Mouse (Mus musculus): ENCODE results near the gene Slco2b1. TPM values are rescaled to one million over a fixed set of nuclear protein-coding genes. Genes with fewer than 3 reads are reported as not detected.

The Slco2b1 gene
- polyA plus RNA-seq, 1 experiment from 2014 or later: 3.8 TPM

DNA sequence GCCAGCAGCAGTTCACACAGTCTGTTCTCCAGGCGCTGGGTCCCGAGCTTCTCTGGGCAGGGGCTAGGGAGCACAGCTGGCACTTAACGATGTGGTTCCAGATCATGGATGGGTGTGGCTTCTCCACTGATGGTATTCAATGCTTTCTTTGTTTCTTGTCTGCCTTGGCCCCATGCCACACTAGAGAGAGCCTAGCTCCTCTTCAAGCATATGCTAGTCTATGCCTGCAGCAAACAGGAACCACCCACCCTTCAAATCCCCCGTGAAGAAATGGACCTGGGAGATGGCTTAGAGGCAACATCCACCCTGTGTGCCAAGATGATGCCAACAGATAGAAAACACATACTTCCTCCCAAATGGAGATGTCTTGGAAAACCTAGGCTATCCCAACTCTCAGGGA is 27.1 kb downstream of the Slco2b1 start:
- Histone ChIP-seq H3K4me2 (replicated peaks; ENCODE audit: low read depth, low read length) (no peak overlapping the region), H3K4me3 (ENCODE audit: low read depth, low read length) (no peak overlapping the region), H3K36me3 (ENCODE audit: insufficient read depth, low read length) (no peaks in the 10 kb centered on the region), H3K9ac (replicated peaks; ENCODE audit: low read depth) (no peak overlapping the region), H3K27ac (ENCODE audit: low read length) (no peak overlapping the region), H3K4me1 (ENCODE audit: insufficient read depth, low read depth, low read length) (no peaks in the 10 kb centered on the region), H3K27me3 (replicated peaks; ENCODE audit: insufficient read depth, low read length) (no peaks in the 10 kb centered on the region), H3K9me3 (ENCODE audit: low read length) (no peaks in the 10 kb centered on the region)
- DNase-seq (ENCODE audit: low spot score) (no peak), ATAC-seq (no peak)
- TF ChIP-seq CTCF (IDR thresholded peaks at IDR 0.05) (no peak), EP300 (IDR thresholded peaks at IDR 0.05) (no peak)
- 42% methylated on average over 4 of the region's 4 CpGs for WGBS

GRCm38 (mm10) chr7:99680771-99681170 is 30.4 kb downstream of the Slco2b1 start:
- WGBS: 56% methylated on average over 5 of the region's 5 CpGs
- DNase-seq (ENCODE audit: low spot score): peak; percentile 32

DNA sequence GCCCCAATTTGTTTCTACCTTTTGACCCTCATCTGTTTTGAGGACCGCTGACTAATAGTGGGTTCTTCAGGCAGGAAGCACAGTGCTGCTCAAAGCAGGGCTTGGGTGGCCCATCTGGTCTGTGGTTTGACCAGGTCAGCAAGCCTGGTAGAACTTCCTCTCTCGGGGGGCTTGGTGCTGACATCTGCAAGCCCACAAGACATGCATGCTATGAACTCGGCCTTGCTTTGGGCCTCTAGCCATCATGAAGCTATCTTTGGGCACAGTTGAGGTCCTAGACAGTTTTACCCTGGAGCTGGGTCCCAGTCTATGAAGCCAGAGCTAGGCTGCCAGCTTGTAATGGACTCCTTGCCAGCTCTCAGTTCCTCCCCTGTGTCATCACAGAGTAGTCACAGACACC is 36.2 kb downstream of the Slco2b1 start:
- H3K4me2 ChIP-seq (replicated peaks; ENCODE audit: low read depth, low read length): no peak overlapping the region
- H3K27ac ChIP-seq (ENCODE audit: low read length): no peak overlapping the region
- H3K9me3 ChIP-seq (ENCODE audit: low read length): no peaks in the 10 kb centered on the region
- ATAC-seq: peak; percentile 30; the same call in 1 of the 2 replicates
- TF ChIP-seq CTCF (IDR thresholded peaks at IDR 0.05) (no peak), EP300 (IDR thresholded peaks at IDR 0.05) (no peak)
- no peaks in the 10 kb centered on the region for H3K4me1 ChIP-seq (ENCODE audit: insufficient read depth, low read depth, low read length)
- H3K9ac ChIP-seq (replicated peaks; ENCODE audit: low read depth): no peak overlapping the region
- WGBS: 75% methylated on average over 3 of the region's 3 CpGs
- no peaks in the 10 kb centered on the region for H3K27me3 ChIP-seq (replicated peaks; ENCODE audit: insufficient read depth, low read length)
- H3K4me3 ChIP-seq (ENCODE audit: low read depth, low read length): no peak overlapping the region
- H3K36me3 ChIP-seq (ENCODE audit: insufficient read depth, low read length): no peaks in the 10 kb centered on the region
- peak; percentile 30 for DNase-seq (ENCODE audit: low spot score)

More at GRCm38 (mm10) chr7:99680771-99681170, 30.4 kb downstream of the Slco2b1 start:
- peak; percentile 73 for ATAC-seq
- TF ChIP-seq CTCF (IDR thresholded peaks at IDR 0.05) (no peak), EP300 (IDR thresholded peaks at IDR 0.05) (peak; percentile 17; the same call in 1 of the 2 replicates)
- Histone ChIP-seq H3K4me2 (replicated peaks; ENCODE audit: low read depth, low read length) (no peak overlapping the region), H3K4me1 (ENCODE audit: insufficient read depth, low read depth, low read length) (no peaks in the 10 kb centered on the region), H3K36me3 (ENCODE audit: insufficient read depth, low read length) (no peaks in the 10 kb centered on the region), H3K27ac (ENCODE audit: low read length) (no peak overlapping the region), H3K27me3 (replicated peaks; ENCODE audit: insufficient read depth, low read length) (no peaks in the 10 kb centered on the region), H3K9ac (replicated peaks; ENCODE audit: low read depth) (no peak overlapping the region), H3K9me3 (ENCODE audit: low read length) (no peaks in the 10 kb centered on the region), H3K4me3 (ENCODE audit: low read depth, low read length) (no peak overlapping the region)

- Histone ChIP-seq H3K36me3 (ENCODE audit: insufficient read depth, low read length) (no peaks in the 10 kb centered on the region), H3K9me3 (ENCODE audit: low read length) (no peaks in the 10 kb centered on the region), H3K4me1 (ENCODE audit: insufficient read depth, low read depth, low read length) (no peaks in the 10 kb centered on the region), H3K27me3 (replicated peaks; ENCODE audit: insufficient read depth, low read length) (no peaks in the 10 kb centered on the region), H3K27ac (ENCODE audit: low read length) (no peak overlapping the region), H3K4me3 (ENCODE audit: low read depth, low read length) (no peak overlapping the region), H3K4me2 (replicated peaks; ENCODE audit: low read depth, low read length) (no peak overlapping the region), H3K9ac (replicated peaks; ENCODE audit: low read depth) (no peak overlapping the region)
- TF ChIP-seq CTCF (IDR thresholded peaks at IDR 0.05) (no peak), EP300 (IDR thresholded peaks at IDR 0.05) (no peak)
- 71% methylated on average over 5 of the region's 5 CpGs for WGBS
- DNase-seq (ENCODE audit: low spot score) (no peak), ATAC-seq (no peak)
Measured at GRCm38 (mm10) chr7:99674209-99674608, 36.9 kb downstream of the Slco2b1 start.

- H3K4me2 ChIP-seq (replicated peaks; ENCODE audit: low read depth, low read length): no peak overlapping the region
- DNase-seq (ENCODE audit: low spot score) (no peak), ATAC-seq (no peak)
- no peaks in the 10 kb centered on the region for H3K4me1 ChIP-seq (ENCODE audit: insufficient read depth, low read depth, low read length)
- H3K9ac ChIP-seq (replicated peaks; ENCODE audit: low read depth): no peak overlapping the region
- TF ChIP-seq CTCF (IDR thresholded peaks at IDR 0.05) (no peak), EP300 (IDR thresholded peaks at IDR 0.05) (no peak)
- no peaks in the 10 kb centered on the region for H3K27me3 ChIP-seq (replicated peaks; ENCODE audit: insufficient read depth, low read length)
- 73% methylated on average over 8 of the region's 8 CpGs for WGBS
- H3K9me3 ChIP-seq (ENCODE audit: low read length): no peaks in the 10 kb centered on the region
- H3K27ac ChIP-seq (ENCODE audit: low read length): no peak overlapping the region
- no peaks in the 10 kb centered on the region for H3K36me3 ChIP-seq (ENCODE audit: insufficient read depth, low read length)
- H3K4me3 ChIP-seq (ENCODE audit: low read depth, low read length): no peak overlapping the region
Measured at GRCm38 (mm10) chr7:99673188-99673587, 38.0 kb downstream of the Slco2b1 start.

- Histone ChIP-seq H3K4me2 (replicated peaks; ENCODE audit: low read depth, low read length) (no peak overlapping the region), H3K36me3 (ENCODE audit: insufficient read depth, low read length) (no peaks in the 10 kb centered on the region), H3K9ac (replicated peaks; ENCODE audit: low read depth) (no peak overlapping the region), H3K27me3 (replicated peaks; ENCODE audit: insufficient read depth, low read length) (no peaks in the 10 kb centered on the region), H3K4me3 (ENCODE audit: low read depth, low read length) (no peak overlapping the region), H3K9me3 (ENCODE audit: low read length) (no peaks in the 10 kb centered on the region), H3K4me1 (ENCODE audit: insufficient read depth, low read depth, low read length) (no peaks in the 10 kb centered on the region), H3K27ac (ENCODE audit: low read length) (no peak overlapping the region)
- no peak for ATAC-seq
- WGBS: 66% methylated on average over 9 of the region's 9 CpGs
- no peak for DNase-seq (ENCODE audit: low spot score)
- TF ChIP-seq EP300 (IDR thresholded peaks at IDR 0.05): no peak
- TF ChIP-seq CTCF (IDR thresholded peaks at IDR 0.05): no peak
Measured at GRCm38 (mm10) chr7:99671544-99672435, 39.4 kb downstream of the Slco2b1 start.

All from lung, postnatal 0 days (tissue).